Mouse (Mus musculus) common myeloid progenitor, adult 5-6 weeks (primary cell): ENCODE results near the gene Tmem218. TPM values are rescaled to one million over a fixed set of nuclear protein-coding genes. Genes with fewer than 3 reads are reported as not detected.

ENCODE experiments used
- ATAC-seq: replicated peaks from 2 replicates; pipeline ENCODE4 v1.8.0; 2016; ENCODE audit warnings: low read depth, mild to moderate bottlenecking, moderate TSS enrichment, inconsistent platforms; ENCODE audit not compliant: poor library complexity, severe bottlenecking
- total RNA-seq: library from RNA; stranded (forward); fragments of 200-1000, 187-1606 nt; gene quantifications from 2 replicates; pipeline ENCODE4 v1.2.3, GENCODE M21; 2017

Tmem218 gene
- total RNA-seq, 1 experiment from 2014 or later = 4.0 TPM

DNA sequence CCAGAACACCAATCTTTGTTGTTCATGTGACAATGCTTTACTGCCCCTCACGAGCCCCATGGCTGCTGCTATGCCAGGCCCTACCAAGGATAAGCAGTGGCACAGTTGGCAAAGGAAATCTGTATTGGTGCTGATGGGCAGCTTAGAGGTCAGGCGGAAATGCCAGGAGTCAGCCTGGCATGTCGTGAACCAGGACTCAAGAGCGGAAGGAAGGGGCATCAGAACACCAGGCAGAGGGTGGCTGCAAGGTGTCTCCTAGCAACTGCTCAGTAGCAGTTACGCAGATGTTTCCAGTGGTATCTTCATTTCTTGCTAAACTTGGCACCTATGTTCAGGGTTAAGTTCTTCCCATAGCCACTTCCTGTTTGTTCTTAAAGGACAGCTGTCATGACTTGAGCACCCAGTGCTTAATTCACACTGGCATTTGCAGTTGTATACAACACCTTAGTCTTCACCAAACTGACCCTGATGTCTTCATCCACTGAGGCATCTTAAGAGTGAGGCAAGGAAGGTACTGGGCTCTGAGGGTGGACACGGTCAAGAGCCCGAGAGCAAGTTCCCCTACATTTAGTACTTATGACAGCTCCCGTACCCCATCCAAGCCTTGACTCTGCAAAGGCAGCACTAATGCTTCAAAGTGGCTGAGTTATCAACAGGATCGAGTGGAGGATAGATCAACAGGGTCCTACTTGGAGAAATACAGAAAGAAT, 22.6 kb downstream of the Tmem218 start:
- ATAC-seq = peak; percentile 46

- no peak for ATAC-seq
Observed at GRCm38 (mm10) chr9:37232201-37233195, 24.5 kb downstream of the Tmem218 start.

- peak; percentile 31; the same call in 1 of the 2 replicates for ATAC-seq
Observed at GRCm38 (mm10) chr9:37235951-37236737, 28.1 kb downstream of the Tmem218 start.

DNA sequence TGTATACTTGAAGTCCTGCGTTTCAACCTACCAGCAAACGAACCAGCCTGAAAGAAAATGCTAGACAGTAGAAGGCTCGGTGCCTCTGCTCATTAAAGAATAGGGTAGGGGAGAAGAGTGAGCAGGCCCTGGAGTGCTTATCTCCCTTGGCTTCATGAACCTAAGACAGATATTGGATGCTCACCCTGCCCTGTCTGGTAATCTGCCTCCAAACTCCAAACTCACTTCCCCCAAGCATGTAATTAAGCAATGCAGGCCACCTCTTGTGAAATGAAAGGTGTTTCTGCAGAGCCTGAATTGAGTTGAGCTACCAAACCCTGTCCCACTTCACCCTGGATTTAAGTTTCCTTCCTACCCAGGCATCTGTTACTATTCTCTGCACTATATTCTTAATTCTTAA, 34.7 kb downstream of the Tmem218 start:
- no peak for ATAC-seq

- ATAC-seq = no peak
Observed at GRCm38 (mm10) chr9:37244600-37244999, 36.6 kb downstream of the Tmem218 start.

DNA sequence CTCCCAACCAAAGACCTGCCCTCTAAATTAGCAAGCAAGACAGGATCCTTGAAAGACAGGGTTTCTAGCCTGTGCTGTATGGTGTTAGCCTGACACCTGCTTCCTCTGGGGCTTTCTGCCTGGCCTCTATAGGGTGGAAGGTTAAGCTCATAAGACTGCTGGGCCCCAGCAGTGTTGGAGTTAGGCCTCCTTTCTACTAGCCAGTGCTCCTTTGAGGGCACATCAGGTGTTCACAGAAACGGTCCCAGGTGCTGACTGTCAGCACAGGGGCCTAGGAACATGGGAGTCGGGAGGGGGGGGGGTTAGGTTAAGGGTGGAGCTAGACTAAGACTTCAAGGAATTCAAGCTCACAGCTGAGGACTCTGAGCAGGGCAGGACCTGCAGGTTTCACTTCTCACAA, 37.4 kb downstream of the Tmem218 start:
- ATAC-seq = no peak

DNA sequence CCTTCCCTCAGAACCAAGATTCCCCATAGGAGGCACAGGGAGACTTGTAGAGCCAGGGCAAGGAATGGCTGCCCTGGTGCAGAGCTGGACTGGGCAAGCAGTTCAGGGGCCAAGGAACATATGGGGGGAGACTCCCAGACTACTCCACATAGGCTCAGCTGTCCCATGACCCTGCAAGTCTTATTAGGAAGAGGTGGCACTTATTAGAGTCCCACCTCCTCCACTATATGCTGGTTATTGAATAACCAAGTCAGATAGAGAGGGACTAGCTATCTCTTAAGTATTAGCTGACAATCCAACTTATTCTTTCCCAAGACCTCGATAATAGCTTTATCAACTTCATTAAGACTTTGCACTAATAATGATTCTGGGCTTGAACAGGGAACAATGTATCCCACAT, 37.8 kb downstream of the Tmem218 start:
- ATAC-seq = no peak

GRCm38 (mm10) chr9:37247429-37247828, 39.4 kb downstream of the Tmem218 start:
- peak; percentile 88 for ATAC-seq

DNA sequence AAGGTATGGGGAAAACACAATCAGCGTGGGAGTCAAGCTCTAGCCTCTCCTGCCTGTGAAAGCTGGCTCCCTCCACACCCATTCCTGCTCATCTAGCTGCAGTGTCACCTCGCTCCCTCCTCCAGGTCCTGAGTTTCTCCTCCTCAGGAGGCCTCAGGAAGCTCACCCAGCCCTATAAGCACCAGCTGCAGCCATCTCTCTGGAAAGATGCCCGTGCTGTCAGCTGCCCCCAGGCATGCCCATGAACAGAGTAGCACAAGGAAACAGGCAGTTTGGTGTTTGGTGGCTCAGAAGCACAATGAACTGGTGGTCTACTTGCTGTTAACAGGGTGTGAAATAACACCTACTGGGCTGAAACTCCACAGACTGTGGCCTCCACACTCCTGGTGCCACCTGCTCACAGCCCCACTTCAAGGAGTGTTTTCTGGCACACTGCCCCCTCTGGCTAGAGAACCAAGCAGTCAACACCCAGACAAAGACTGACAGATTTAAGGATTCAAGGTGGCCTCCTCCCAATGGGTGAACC, 40.4 kb downstream of the Tmem218 start:
- ATAC-seq = peak; percentile 14; the same call in 1 of the 2 replicates

GRCm38 (mm10) chr9:37249976-37250375, 42.0 kb downstream of the Tmem218 start:
- no peak for ATAC-seq

DNA sequence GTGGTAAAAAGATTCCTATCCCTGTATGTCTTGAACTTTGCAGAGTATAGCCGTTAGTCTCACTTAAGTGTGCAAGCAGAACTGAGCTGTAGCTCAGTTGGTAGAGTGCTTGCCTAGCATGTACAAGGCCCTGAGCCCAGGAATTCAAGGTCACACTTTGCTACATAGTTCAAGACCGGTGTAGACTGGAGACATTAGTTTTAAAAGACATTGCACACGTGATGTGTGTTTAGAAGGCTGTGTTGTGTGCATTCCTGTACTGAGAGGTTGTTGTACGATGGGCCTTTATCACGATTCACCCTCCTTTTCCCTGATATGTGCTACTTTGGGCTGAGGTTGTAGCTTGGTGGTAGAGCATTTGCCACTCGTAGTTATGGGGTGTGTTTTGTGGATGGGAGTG, 42.6 kb downstream of the Tmem218 start:
- ATAC-seq = no peak

DNA sequence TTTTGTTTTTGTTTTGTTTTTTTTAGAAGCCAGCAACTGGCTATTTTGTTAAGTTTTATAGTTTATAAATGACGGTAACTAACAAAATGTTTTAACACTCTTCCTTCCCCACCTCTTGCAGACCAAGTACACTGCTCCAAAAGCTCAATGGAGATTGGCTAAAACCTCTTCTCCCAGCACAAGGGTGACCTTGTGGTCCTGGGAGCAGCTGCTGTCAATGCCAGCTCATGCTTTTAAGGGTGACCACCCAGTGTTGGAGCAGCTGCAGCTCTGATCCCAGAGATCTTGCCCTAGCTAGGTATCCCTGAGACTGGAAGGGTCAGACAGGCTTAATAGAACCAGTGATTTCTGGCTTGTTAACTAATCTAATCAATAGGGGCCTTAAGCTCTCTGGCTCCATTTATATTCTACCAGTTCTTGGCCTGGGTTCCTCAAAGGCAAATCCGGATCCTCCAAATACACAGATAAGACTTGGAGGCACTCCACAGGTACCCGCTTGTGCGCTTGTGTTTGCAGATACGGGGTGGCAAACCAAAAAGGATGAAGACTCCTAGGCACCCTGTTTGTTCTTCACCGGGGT, 46.6 kb downstream of the Tmem218 start:
- no peak for ATAC-seq

DNA sequence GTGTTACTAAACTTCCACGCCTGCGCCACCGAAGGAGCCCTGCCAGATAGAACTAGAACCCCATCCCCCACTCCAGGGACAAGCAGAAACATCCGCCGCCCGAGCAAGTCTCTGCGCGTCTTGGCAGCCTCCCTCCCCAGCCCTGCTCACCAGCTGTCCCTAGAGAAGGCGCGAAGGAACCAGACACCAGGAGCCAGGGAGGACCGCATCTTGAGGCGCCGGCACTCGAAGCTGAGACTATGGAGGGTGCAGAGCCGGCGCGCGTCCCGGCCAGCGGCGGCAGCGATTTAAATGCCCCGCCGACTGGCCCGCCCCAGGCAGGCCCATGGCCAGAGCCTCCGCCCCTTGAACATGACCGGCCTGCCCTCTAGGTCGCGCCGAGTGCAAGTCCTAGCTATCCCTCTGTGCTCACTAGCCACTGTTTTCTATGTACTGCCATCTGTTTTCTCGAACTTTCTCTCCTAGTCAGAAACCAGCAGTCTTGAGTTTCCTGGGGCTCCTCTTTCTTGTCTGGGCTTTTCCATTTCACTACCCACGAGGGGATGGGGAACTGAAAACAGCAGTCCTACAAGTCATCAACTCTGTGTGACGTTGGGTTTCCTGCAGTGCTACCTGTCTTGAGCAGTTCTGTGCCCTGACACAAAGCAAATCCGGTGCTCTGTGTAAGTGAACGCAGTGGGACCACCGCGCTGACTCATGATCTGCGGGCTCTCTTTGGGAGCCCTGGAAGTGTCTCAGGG, 47.3 kb downstream of the Tmem218 start, which contains the start of gene Slc37a2:
Gene Slc37a2 (minus strand): TSS at position 590 of the 740 bp plus-strand sequence.
- peak; percentile 74 for ATAC-seq

DNA sequence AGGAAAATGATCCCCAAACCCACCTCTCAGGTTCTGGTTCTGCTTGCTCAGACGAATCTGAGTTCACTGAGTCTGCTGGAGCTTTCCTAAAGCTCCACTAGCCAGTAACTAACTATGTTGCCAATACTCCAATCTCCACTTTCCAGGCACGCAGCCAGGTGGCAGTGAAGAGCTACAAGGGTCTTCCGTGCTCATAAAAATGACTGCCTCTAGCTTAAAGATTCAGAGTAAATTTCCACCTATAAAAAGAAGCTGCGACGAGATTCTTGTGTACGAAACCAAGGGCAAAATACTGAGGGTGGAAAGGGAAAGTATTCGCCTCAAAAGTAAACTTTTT, 47.8 kb downstream of the Tmem218 start:
- ATAC-seq = peak; percentile 73

GRCm38 (mm10) chr9:37266622-37267021, 58.6 kb downstream of the Tmem218 start:
- ATAC-seq = no peak
